Mouse (Mus musculus) NIH3T3 (cell line): ENCODE measurements around the gene Pbld1.

Experiments
- DNase-seq: peaks from one replicate; pipeline ENCODE4 v3.0.0-alpha.2; 2012; ENCODE audit warnings: low read depth

Gene Pbld1

DNA sequence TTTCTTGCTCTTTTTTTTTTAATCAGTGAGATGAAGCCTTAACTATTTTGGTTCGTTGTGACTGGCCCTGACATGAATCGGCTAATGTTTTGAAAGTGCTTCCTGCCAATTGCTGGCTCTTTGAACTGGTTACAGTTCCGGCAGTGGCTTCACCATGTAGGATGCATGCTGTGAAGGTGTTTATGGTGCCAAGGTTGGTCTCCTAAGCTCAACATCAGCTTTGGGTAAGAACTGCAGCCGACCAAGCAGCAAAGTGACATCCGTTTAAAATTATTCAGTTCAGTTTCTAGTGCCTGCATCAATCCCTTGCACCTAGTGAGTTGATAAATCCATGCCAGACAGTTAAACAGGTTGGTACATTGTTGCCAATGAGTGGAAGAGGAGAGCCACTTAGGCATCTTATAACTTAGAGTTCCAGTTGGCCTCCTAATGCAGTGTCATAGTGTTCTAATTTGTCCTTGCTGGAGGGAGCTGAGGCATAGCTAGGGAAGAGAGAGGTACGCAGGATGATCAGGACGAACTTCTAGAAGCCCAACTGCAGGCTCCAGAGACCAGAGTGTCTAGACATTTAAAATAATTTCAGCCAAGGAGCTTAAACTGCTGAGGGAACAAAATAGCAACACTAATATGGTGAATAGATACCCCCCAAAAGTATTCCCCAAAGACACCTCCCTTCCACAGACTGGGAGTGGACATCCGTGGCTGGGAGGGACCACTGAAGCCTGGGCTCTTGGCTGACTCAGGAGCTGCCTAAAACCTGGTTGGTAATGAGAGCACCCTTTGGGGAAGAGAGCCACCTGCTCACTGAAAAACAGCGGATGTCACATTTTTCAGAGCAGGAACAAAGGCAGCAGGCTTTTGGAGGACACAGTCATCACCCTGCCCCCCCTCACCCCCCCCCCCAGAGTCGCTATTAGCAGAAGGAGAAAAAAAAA lies 32.9 kb downstream of the Pbld1 start:
- DNase-seq = no peak

DNA sequence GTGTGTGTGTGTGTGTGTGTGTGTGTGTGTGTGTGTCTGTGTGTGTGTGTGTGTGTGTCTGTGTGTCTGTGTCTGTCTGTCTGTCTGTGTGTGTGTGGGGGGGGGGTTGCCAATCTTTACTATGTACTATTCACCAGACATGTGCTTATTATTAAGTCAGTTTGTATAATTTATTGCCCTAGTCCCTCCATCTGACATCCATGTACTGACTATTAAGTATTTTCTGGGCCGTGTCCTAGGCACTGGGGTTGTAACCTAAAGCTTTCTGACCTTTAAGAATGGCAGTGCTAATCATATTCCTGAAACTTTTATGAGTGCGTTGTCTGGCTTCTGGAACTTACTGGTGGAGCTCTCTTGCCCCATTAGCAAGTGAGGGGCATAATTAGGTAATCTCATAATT lies 36.8 kb downstream of the Pbld1 start:
- peak; percentile 8 for DNase-seq

DNA sequence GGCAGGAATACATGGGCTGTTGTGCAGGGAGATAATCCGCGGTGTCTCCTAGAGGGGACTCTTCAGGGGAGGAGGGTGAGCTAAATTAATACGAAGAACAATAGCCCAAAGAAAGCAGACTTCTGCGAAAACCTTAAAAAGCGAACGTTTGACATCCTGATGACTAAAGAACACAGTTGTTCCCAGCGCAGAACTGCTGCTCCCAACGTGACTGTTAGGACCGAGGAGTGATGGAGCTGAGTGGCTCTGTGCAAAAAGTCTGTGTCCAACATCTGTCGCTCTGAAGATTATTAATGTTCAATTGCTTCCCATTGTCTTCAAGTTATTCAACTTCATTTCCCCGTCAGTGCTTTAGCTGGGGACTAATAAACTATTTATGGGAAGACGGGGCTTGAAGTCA lies 38.2 kb downstream of the Pbld1 start:
- DNase-seq = no peak

DNA sequence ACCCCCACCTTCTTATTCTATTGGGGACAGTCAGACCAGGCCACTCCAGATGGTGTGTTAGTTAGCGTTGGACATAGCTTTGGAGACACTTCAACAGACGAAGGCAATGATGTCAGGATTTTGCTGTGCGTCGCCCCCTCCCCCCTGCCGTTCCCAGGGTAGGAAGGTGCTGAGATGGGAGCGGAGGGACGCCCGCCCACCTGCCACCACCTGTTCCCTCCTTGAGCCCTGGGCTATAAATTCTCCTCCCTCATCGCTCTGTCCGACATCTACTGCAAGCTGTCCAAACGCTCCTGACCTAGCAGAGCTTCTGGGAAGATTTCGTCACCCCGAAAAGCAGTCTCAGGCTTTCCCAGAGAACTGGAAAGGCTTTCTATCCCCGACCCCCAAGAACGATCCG lies 39.6 kb downstream of the Pbld1 start, which contains the start of gene Atoh7:
TSS of gene Atoh7 (plus strand) at position 131 of the 400 bp plus-strand sequence.
- no peak for DNase-seq

DNA sequence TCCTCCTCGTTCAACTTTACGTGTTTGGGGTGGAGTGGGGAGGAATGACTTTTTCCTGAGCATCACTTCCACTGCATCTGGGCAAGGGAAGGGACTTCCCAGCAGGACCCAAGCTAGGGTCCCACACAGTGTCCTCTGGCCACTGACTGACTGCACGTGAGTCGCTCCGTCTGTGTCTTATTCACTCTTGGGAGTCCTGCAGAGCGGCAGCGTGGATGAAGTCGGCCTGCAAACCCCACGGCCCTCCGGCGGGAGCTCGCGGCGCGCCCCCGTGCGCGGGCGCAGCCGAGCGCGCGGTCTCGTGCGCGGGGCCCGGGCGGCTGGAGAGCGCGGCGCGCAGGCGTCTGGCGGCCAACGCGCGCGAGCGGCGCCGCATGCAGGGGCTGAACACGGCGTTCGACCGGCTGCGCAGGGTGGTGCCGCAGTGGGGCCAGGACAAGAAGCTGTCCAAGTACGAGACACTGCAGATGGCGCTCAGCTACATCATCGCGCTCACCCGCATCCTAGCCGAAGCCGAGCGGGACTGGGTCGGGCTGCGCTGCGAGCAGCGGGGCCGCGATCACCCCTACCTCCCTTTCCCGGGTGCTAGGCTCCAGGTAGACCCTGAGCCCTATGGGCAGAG lies 40.1 kb downstream of the Pbld1 start:
- no peak for DNase-seq

DNA sequence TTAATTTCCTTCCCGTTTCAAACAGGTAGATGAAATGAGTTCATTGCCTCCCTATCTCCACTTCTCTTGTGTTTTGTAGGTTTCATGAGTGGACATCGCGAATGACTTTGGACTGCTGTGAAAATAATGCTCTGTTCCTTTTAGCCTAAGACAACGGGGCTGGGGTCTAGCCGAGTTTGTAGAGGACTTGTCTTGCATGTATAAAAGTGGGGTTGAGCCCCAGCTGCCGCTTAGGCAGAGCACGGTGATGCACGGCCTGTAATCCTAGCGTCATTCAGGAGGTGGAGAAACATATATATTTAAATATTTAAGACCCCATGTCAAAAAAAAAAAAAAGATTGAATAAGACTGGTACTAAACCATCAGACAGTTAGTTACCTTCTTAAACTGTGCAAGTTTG lies 40.7 kb downstream of the Pbld1 start:
- DNase-seq = no peak

DNA sequence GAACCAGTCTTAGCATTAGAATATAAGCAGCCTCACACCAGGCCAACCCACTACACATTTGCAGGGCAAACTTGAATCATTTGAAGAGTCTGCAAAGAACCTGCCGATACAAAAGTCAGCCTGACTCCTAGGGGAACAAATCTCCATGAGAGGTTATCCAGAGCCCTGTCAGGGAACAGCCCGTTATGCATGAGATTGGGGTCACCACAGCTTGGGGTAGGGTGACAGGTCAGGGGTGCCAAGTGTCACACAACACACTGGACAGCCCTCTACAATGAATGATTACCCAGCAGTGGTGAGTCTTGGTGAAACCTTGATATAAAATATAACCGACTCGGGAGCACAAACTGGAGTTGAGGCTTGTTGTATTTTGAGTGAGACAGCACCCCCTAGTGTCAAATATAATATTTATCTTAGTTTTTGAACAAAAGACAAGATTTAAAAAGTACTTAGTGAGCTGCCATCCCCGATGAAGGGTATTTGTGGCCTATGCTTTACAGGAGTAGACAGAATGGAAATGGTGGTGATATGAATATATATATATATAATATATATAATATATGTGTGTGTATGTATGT lies 53.2 kb downstream of the Pbld1 start:
- peak; percentile 73 for DNase-seq

DNA sequence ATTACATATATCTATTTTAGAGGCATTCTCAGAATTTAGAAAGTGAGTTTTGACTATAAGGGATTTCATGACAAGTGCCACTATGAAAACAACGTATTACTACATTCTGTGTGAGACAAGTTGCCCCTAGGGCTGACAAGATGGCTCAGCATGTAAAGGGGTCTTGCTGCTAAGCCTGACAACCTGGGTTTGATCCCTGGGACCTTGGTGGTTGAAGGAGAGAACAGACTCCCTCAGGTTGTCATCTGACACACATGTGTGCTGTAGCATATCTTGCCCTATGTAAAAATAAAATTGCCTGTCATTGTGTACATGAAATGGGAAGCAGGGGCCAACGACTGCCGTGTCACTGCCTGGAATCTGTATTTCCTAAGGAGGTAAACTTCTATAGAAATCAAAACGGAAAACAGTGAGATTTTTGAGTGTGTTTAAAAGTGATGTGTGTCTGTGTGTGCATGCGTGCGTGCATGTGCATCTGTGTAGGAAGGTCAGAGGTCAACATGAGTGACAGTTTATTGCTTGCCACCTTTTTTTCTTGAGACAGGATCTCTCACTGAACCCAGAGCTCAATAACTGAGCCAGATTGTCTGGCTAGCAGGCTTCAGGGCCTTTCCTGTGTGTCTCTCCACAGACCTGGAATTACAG lies 53.9 kb downstream of the Pbld1 start:
- no peak for DNase-seq

DNA sequence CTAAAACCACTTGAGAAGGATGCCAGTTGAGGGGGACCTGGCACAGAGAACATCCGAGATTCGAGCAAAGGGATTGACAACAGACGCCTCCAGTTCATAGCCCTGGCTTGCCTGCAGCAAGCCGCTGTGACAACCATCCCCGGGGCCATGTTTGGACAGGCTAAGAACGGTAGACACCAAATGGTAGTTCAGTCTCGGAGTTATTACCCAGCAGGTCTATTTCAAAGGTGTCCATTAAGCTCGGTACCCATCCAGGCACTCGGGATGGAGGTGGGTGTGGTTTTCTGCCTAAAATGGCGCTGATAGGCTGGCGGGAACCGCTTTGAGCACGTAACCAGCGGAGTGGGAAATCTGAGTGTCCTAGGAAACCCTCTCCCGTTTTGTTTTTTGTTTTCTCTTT lies 55.9 kb downstream of the Pbld1 start:
- DNase-seq = no peak

DNA sequence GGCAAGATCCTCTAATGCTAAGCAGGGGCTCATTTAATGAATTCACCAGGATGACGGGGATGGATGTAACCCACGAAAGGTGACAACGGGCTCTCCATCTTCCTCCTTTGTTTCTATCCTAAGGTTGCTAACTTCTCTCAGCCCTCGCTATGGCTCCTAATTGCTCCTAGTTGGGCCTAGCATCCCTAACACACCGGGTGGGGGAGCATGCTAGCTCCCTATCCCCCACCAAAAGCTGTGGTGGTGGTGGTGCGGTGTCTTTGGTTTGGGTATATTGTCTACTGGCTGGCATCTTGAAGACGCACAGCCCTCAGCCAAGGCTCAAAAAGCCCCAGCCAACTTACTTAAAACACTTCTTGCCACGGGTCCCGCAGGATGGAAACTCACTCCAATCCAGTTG lies 56.4 kb downstream of the Pbld1 start:
- DNase-seq = no peak

DNA sequence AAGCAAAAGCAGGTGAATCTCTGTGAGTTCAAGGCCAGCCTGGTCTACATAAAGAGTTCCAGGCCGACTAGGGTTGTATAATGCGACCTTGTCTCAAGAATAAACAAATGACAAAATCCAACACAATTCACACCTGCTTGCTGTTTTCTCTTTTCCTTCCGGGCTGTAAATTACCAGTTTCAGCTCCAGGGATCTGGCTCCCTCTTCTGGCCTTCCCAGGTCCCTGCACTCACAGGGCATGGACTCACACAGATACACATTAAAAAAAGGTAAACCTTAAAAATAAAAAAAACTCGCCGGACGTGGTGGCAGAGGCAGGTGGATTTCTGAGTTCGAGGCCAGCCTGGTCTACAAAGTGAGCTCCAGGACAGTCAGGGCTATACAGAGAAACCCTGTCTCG lies 57.6 kb downstream of the Pbld1 start:
- DNase-seq = no peak

DNA sequence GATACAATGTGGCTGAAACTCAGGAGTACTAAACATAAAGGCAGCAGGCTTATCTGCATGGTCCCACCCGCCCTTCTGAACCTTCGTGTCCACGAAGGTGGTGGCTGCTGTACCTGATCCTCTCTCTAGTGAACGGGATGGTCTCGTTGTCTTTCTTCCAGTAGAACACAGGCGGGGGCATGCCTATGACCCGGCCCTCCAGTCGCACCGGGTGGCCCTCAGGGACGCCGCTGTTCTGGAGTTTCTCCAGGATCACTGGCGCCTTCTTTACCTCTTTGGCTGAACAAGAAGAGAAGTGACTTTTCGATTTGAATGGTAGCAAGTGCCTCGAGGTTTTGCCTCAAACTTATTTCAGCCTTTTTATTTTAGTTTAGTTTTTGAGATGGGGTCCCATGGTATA lies 60.0 kb downstream of the Pbld1 start:
- DNase-seq = no peak

DNA sequence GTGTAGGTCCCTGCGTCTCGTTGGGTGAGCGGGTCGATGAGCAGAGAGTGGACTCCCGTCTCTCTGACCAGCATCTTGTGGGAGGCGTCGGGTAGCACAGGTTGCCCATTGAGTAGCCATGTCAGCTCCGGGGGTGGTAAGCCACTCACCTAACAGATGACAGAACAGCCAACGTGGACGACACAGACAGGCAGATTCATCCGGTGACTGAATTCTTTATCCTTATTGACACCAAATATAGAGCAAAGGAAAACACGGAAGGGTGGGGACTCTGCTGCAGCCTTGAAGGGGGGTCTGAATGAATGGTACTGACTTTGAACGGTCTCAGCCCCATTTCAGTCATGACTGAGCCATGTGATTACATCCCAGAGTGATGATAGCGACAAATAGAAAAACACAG lies 62.0 kb downstream of the Pbld1 start:
- no peak for DNase-seq

DNA sequence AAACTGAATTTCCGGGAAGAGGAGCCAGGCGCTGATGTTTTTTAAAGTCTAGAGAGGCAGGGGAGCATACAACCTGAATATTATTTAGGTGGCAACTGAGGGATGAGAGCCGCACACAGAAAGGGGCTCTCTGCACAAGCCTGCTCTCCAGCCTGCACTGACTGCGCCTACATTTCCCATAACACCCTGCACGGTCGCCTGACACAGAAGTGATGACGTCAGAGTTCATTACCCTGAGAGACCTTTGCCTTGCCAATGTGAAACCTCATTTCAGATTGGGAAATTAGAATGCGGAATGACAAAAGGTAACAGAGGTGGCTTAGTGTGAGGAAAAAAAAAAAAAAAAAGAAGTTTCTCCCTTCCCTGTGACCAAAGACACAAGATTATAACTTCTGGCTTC lies 62.6 kb downstream of the Pbld1 start:
- no peak for DNase-seq

DNA sequence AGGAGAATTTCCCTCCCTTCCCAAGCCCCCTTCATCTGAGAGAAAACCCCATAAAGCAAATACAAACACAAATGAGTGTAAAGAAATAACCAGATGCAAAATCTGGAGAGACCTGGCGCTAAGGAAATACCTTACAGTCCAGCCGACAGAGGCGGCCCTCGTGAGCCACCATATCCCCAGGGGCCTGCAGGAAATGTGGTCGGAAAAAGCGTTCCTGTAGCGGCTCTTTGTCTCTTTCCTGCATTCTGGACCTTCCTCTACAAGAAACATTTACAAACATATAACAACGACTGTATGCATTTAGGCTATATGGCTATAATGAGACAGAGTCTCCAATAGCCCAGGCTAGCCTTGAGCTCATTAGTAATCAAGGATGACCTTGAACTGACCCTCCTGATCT lies 63.2 kb downstream of the Pbld1 start:
- no peak for DNase-seq

DNA sequence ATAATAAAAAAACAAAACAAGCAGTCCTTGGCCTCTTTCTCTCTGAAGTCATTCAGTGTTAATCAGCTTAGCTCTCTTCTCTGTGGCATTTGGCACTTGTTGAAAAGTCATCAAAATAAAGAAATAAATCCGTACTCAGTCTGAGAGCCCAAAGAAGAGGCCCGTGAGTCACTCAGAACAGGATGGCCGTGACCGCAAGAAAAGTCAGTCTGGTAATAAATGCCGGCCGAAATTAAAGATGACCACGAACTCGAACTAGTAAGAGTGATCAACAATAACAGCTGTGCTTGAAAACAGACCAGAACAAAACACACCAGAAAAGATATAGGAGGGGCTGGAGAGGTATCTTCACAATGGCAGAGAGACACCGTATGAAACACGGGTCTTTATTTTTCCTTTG lies 64.1 kb downstream of the Pbld1 start:
- no peak for DNase-seq

DNA sequence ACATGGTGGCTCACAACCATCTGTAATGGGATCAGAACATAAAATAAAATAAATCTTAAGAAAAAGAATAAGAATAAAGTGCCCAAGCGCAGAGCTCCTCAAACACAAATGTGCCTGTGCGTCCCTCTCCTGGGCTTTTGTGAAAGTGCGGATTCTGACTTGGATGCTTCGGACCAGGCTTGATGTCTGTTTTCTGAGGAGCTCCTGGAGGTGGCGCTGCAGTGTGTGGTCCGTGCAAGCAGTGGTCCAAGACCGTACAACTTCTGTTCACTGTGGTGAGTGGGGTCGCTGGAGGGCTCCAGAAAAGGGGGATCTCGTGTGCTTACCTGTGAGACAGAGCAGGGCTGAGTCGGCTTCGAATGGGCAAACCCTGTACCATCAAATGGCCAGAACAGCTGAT lies 65.4 kb downstream of the Pbld1 start:
- DNase-seq = peak; percentile 38

DNA sequence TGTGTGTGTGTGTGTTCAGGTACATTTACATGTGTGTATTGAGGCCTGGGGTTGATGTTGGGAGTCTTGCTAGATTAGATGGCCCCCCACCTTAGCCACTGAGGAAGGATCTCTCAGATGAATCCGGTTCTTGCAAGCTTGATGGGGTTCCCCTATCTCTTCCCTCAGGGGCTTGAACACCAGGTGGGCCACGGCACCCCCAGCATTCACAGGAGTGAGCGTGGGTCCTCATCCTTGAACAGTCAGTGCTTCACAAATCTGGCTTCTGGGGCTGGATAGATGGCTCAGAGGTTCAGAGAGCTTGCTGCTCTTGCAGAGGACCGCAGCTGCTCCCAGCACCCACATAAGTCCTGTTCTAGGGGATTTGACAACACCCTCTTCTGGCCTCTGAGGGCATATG lies 66.2 kb downstream of the Pbld1 start:
- no peak for DNase-seq

DNA sequence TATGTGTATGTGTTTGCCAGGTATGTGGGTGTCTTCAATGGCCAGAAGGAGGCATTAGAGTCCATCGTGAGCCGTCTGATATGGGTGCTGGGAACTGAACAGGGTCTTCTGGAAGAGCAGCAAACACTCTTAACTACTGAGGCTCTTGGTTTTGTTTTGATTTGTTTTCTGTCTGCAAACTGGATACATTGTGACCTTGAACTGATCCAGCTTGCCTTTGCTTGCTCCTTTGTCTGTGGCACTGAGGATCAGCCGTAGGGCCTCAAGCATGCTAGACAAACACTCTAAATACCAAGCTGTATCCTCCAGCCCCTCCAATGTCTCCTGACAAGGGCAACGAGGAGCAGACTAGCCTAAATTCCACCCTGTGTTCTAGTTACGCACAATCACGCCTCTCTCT lies 67.2 kb downstream of the Pbld1 start:
- DNase-seq = no peak
